Mouse (Mus musculus) large intestine, adult 2 months (tissue): ENCODE results near the gene Pdcd2l. TPM values are rescaled to one million over a fixed set of nuclear protein-coding genes. Genes with fewer than 3 reads are reported as not detected.

Experiments
- DNase-seq: peaks from one replicate; pipeline ENCODE4 v3.0.0-alpha.2; 2012; ENCODE audit warnings: low read depth, low spot score
- WGBS: fragments of 180-500 bp; shearing (Covaris S2); methylation state at CpG from one replicate; pipeline ENCODE4 v1.1.7; 2018; 5-methylcytosine and 5-hydroxymethylcytosine counted together
- polyA plus RNA-seq: library from polyadenylated mRNA; depleted of rRNA; stranded (reverse); fragments of >200 nt; gene quantifications from 2 replicates; pipeline ENCODE4 v1.2.3, GENCODE M21; 2012; rRNA removed

Gene Pdcd2l
- 17.8 and 20.1 TPM in 2 replicates for polyA plus RNA-seq

DNA sequence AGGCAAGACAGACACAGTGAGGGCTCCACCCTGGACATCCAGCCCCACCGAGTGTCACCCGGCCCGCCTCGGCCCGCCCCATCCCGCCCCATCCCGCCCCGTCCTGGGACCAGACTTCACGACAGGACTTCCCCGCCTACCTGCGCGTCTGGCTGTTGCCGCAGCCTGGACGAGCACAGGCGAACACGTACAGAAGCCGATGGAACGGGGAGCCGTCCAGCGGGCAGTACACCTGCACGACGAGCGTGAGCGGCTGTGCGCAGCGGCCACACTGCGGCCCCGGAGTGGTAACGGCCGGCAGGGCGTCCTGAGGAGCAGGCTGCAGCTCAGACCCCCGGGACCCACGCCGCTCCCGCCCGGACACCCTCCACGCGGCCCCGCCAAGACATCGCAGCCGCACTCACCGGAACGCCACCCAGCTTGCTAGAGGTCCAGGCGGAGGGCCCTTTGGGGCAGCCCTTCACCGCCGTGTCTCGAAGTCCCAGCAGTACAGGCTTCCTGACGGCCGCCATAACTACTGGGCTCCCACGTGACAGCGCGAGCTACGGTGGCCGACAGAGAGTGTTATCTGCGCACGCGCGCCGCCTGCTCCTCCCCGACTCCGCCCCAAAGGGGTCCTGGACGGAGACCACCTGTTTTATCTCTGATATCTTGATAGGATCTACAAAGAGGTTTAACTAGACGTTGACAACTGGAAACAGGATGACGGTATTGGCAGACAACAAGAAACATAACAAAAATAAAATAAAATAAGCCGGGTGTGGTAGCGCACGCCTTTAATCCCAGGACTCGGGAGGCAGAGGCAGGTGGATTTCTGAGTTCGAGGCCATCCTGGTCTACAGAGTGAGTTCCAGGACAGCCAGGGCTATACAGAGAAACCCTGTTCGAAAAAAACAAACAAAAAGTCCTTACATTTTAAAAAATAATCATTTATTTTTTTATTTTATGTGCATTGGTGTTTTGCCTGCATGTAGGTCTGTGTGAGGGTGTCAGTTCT is at the start of gene Pdcd2l:
Gene Pdcd2l, minus strand, starts transcription at position 530 of the 997 bp plus-strand sequence.
- WGBS, result 1% methylated on average over 69 of the region's 70 CpGs
- DNase-seq, result no peak

DNA sequence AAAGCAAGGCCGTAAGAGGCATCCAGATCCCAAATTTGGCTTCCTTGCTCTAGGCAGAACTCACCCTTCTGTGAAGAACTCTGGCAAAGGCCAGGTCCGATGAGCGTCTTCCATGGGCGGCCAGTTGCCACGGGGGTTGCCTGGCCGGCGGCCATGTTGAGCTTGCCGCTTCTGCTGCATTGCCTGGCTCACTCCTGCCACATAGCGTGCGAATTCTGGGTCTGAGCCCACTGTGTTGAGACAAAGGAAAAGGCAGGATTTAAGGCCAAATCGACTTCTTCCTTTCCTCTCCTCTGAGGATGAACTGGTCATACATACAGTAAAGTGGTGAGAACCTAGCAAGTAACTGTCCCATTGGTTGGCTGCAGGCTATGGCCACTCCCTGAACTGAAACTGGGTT is 45.7 kb upstream of the Pdcd2l start:
- DNase-seq, result no peak
- 93% methylated on average over 11 of the region's 11 CpGs for WGBS

DNA sequence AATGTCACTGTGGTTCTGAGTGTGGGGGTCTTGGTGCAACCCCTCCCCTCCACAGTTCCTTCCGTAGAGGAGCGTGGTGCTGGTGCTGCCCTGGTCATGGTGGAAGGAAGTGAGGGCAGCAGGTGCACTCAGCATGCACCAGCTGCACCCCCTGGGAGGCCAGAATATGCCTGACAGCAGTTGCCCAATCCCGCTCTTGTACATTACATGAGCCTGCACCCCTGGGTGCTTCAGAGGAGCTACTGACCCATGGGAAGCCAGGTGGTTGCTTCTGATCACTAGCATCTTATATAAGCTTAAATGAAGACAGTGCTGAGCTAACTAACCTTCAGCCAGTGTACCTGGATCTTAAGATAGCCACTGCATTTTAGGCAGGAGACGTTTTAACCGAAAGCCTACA is 41.6 kb upstream of the Pdcd2l start:
- 91% methylated on average over 5 of the region's 5 CpGs for WGBS
- no peak for DNase-seq

DNA sequence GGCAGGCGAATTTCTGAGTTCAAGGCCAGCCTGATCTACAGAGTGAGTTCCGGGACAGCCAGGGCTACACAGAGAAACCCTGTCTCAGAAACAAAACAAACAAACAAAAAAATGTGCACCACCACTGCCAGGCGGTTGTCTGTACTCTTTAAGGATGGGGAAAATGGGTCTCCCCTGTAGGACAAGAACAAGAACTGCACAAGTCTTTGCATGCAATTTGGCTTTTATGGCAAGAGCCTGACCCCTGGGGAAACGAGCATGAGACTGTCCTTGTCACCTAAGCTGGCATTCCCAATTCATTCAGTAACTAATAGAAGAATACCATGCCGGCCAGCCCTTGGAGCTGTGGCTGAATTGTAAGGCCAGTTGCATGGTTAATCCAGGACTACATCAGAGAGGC is 39.1 kb upstream of the Pdcd2l start:
- no peak for DNase-seq

DNA sequence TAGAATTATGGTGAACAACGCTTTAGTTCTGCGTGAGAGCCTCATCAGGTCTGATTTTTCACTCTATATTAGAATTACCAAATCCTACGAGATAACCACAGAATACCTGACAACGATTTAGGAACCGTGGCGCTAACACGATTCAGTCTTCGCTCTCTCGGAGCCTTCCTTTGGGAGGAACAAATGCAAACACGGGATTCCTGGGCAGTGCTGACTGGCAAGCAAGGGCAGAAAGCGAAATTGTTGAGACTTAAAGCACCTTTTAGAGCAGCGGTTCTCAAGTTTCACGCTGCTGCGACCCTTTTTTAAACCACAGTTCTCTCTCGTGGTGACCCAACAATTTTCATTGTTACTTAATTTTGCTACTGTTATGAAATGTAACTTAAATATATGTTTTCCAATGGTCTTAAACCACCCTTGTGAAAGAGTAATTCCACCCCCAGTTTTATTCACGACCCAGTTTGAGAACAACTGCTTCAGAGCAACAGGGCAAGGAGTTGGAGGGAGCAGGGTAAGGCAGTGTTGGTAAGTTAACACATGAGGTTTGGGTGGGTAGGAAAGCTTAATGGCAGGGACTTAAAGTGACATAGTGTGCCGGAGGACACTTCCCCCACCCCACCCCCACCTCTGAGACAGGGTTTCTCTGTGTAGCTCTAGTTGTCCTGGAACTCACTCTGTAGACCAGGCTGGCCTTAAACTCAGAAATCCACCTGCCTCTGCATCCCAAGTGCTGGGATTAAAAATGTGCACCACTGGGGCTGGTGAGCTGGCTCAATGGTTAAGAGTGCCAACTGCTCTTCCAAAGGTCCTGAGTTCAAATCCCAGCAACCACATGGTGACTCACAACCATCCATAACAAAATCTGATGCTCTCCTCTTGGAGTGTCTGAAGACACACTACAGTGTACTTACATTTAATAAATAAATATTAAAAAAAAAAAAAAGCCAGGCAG is 38.4 kb upstream of the Pdcd2l start:
- DNase-seq, result no peak
- 1% methylated on average over 17 of the region's 17 CpGs for WGBS

More for the DNA sequence above, 39.1 kb upstream of the Pdcd2l start:
- 89% methylated on average over 5 of the region's 5 CpGs for WGBS

DNA sequence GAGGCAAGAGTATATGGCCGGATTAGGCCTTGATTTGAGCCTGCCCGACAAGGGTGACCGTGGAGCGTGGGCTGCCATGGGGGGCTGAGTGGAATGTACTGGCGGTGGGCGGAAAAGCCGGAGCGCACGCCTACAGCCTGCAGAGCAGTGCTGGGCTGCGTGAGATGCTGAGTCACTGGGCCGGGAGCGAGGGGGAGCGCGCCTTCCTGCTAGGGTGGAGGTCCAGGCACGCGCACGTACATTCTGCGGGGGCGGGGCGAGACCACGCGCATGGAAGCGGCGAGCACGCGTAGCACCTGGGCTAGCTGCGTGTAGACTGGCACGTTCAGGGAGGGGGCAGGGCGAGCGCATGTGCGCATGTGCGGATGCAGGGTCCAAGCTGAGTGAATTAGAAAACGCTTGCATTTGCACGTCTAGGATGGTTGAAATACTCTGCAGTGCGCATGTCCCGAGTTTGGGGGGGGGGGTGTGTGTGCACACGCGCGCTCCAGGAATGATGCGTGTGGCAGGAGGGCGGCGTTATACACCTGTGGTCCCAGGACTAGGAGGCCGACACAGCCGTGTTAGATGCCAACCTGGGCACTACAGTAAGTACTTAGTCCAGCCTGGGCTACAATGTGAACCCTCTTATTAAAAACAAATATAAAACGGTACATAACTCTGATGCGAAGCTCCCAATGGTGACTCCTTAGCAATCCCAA is 37.6 kb upstream of the Pdcd2l start:
- under 1% methylated on average over 46 of the region's 46 CpGs for WGBS
- DNase-seq, result peak; percentile 84

DNA sequence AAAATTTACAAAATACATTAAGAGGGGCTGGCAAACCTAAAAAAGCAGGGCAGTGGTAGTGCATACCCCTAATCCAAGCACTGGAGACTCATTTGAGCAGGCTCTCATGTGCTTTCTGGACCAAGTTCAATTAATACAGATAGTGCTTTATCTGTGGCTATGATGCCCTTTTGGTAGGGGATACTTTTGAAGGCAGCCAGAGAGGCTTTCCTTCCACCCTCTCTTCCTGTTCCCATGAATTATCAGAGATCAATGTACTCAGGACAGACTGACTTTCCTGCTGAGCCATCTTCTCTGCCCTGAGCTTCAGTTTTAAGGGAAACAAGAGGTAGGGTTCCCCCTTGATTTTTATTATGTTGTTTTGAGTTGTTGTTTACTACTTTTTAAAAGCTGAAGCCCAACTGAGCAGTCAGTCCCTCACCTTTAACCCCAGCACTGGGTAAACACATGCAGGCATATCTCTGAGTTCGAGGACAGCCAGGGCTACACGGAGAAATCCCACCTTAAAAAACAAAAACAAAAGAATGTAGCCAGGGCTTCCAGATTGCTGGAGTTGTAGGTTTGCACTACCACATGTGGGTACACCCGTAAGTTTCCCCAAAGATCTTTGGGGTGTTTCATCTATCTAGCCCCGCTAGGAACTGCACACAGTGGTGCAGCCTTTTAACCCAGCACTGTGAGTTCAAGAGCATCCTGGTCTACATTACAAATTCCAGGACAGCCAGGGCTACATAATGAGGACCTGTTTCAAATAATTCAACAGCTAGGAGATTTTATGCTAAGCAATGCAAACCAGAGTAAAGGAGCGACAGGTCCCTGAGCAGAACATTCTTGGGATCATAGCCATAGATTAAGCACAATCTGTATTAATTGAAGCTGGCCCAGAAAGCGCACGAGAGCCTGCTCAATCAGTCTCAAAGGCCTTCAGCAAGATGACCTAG is 36.6 kb upstream of the Pdcd2l start:
- DNase-seq, result no peak
- 42% methylated on average over 7 of the region's 7 CpGs for WGBS

DNA sequence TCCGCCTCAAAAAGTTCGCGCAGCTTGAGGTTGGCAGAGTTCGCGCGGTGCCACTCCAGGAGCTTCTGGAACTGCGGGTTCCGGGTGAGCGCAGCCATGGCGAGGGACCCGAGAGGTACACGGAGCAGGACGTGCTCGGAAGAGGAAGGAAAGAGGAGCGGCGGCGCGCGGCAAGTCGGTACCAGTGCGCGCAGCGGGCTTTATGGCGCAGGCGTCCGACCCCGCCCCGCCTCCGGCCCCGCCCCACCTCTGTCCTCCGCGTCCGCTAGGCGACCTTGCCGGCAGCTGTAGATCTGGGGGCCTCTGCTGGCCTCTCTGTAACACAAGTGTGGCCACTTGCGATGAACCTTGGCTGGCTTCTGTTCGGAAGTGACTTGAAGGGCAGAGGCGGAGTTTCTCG is 33.7 kb upstream of the Pdcd2l start, which contains the start of gene Gpi1:
Gene Gpi1, minus strand, starts transcription at position 221 of the 400 bp plus-strand sequence.
- peak; percentile 45 for DNase-seq
- under 1% methylated on average over 38 of the region's 39 CpGs for WGBS

DNA sequence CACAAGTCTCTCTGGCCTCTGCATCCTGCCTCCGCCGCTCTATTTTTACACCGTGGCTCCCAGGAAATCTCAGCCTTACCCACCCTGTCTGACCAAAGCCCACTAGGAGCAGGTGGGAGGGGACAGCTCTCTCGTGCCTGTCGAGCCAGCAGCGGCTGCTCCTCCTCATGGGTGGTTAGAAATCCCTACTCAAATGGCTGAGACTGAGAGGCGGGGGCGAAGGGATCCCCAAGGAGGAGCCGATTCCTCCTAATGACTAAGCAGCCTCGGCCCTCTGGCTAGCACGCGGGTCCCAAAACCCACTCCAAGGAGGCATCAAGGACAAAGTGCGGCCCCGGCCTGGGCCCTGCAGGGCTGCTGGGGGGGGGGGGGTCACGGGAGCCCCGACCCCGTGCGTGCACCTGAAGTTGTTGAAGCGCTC is 33.2 kb upstream of the Pdcd2l start:
- DNase-seq, result no peak
- under 1% methylated on average over 19 of the region's 19 CpGs for WGBS

DNA sequence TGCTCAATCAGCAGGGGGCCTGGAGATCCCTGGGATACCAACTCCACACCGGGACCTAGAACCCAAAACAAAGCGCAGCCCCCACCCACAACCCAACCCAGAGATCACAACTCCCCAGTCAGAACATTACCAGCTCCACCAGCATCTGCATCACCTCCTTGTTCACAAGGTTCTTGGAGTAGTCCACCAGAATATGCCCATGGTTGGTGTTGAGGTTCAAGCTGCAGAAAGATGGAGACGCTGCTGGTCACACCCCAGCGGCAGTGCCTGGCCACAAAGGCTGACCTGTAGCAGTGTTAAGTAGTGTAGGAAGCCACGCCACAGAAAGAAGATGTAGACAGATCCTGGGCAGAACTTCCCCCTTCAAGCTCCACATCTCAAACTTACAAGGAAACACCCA is 32.7 kb upstream of the Pdcd2l start:
- 18% methylated on average over 5 of the region's 5 CpGs for WGBS
- no peak for DNase-seq

DNA sequence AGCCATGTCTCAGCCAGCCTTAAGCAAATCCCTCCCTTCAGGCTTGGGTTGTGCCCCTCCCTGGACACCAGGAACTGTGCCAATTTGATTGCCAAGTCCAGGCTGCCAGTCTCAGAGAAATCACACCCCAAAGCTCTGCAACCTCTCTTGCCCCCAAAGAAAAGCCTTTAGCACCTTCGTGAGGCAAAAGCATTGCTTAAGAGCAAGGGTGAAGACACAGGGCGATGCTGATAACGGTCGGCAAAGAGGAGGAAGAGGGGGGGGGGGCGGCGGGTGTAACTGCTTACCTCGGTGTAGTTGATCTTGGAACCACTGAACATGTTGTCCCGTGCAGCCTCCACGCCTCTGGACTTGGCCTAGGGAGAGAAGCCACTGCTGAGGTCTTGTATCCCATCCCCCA is 32.2 kb upstream of the Pdcd2l start:
- WGBS, result 20% methylated on average over 7 of the region's 9 CpGs
- DNase-seq, result no peak

DNA sequence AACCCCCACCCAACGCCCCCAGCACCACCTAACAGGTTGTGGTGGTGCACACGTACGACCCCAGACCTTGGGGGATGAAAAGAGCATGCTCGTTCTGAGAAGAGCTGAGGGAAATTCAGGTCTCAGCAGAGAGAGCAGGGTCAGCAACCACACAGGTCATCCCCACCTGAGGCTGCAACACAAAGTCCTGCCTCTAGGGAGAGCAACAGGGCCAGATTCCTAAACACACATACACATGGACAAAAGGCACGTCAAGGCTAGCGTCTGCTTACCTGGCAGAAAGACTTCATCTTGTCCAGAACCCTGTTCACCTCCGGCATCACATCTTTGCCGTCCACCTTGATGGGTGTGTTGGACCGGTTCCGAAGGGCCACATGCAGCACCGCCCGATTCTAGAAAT is 30.4 kb upstream of the Pdcd2l start:
- DNase-seq, result no peak
- WGBS, result 83% methylated on average over 12 of the region's 12 CpGs

DNA sequence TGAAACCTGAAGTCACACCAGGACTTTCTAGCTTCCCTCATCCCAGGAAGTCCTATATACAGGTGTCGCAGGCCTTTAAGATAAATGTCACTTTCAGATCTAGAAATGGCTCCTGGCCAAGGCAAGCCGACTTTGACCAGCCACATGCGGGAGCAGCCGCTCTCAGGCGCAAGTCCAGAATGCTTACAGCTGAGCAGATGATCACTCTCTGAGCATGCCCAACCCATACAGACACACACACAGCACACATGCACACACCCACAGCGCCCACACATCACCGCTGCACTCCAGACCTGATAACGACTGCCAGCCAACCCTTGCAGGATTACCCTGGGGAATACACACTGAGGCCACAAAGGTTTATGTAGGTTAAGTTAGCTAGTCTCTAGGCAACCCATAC is 29.6 kb upstream of the Pdcd2l start:
- peak; percentile 31 for DNase-seq
- WGBS, result 27% methylated on average over 8 of the region's 8 CpGs

DNA sequence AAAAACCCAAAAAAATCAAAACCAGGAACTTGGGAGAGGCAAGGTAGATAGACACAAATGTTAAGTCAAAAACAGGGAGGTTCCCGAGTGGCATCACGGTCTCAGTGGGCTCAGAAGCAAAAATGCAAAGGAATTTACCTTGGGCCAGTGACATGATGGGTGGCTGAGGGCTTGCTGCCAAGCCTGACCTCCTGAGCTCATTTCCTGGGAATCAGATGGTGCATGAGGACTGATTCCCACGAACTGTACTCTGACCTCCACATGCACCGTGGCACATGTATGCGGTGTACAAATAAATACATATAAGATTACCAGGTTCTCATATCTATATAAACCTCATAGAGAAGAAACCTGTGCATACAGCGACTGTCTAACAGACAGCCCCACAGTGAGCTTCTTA is 27.8 kb upstream of the Pdcd2l start:
- 74% methylated on average over 6 of the region's 6 CpGs for WGBS
- DNase-seq, result no peak

DNA sequence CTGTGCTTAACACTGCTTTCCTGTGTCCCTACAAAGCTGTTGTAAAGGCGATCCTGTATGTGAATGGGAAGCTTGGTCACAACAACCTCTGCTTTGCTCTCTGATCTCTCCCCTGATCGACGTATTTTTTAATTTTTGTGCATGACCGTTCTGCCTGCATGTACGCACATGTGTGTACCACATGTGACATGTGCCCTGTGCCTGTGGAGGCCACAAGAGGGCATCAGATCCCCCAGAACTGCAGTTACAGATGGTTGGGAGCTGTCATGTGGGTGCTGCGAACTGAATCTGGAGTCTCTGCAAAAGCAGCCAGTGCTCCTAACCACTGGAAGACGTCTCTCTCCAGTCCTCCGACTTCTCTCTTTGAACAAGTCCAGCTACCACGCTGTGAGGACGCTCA is 25.9 kb upstream of the Pdcd2l start:
- DNase-seq, result no peak
- WGBS, result 94% methylated on average over 10 of the region's 10 CpGs

DNA sequence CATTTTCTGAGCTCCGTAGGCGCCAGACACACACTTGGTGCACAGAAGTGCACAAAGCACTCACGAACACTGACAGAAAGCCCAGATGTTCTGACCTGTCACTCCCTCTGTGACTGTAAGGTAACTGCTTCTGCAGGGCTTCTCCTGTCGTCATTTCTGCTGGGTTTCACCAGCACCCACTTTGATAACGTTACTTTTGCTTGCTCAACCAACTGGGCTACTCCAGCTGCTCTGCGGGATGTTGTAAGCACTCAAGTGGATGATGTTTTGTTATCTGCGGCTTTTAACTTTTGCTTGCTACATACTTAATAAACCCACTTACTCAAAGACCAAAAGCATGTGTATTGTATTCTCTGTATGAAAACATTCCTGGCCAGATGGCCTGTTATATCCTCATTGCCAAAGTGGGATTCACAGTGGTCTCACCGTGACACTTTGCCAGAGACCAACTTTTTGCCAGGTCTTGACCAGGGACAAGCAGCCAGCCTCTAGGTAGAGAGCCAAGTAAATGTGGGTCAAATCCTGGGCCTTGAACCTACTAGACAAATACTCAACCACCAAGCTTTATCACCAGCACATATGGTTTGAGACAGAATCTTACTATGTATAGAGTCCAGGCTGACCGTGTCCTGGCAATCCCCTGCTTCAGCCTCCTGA is 25.3 kb upstream of the Pdcd2l start:
- no peak for DNase-seq
- 87% methylated on average over 9 of the region's 9 CpGs for WGBS

DNA sequence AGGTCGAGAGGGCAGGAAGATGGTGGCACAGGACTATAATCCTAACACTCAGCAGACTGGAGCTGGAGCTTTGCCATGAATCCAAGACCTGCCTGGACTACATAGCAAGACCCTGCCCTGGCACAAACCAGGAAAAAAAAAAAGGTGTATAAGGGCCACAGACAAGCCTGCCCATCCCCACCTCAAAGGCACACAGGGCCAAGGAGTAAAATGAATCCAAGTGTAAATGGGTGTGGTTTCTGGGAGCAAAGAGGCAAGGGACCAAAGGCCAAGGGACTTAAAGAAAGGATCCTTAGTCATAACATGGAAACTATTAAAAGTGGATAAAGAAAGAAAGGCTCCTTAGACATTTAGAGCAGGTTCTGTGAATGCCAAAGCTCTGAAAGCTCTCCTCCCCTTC is 22.0 kb upstream of the Pdcd2l start:
- no peak for DNase-seq
- 47% methylated on average over 1 of the region's 1 CpGs for WGBS

DNA sequence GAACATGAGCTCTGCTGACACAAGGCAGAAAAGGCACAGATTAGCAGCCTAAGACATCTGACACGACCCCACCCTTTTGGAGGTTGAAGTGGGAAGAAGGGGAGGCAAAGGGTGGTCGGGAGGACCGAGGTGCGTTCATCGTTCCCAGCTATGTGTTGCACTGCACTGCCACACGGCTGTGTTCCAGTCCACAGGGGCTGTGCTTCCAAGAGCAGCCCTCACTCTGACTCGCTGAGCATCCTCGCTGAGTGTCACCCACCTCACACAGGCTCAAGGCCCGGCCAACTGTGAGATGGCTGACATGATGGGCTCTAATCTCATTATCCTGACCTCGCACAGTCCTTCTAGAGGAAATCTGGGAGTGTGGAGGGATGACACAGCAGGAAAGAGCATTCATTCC is 20.0 kb upstream of the Pdcd2l start:
- DNase-seq, result no peak
- 91% methylated on average over 10 of the region's 10 CpGs for WGBS
